Mouse (Mus musculus): ENCODE results near the gene Arhgef28. TPM values are rescaled to one million over a fixed set of nuclear protein-coding genes. Genes with fewer than 3 reads are reported as not detected.

Arhgef28 gene
- polyA plus RNA-seq, 1 experiment, result 1.1 TPM

- H3K79me3 ChIP-seq (ENCODE audit: low read depth), result no peaks in the 10 kb centered on the region
- no peak for TF ChIP-seq MAX (IDR thresholded peaks at IDR 0.05)
- no peak for TF ChIP-seq MYOD1 (IDR thresholded peaks at IDR 0.05; ENCODE audit: control insufficient read depth, insufficient read length, low read depth)
- no peak for TF ChIP-seq FOSL1 (IDR thresholded peaks at IDR 0.05; ENCODE audit: insufficient read depth, low read length, poor library complexity, severe bottlenecking)
- no peak for TF ChIP-seq MYOG (IDR thresholded peaks at IDR 0.05; ENCODE audit: control insufficient read depth, extremely low read depth, insufficient read length)
- no peak for TF ChIP-seq CEBPB (IDR thresholded peaks at IDR 0.05; ENCODE audit: low read depth)
- H3K4me3 ChIP-seq (ENCODE audit: insufficient read depth, poor library complexity, severe bottlenecking), result no peak overlapping the region
- no peak overlapping the region for H3ac ChIP-seq (ENCODE audit: control insufficient read depth, insufficient read length, low read depth)
- no peaks in the 10 kb centered on the region for H3K79me2 ChIP-seq (ENCODE audit: control insufficient read depth, insufficient read depth)
- H3K27me3 ChIP-seq (ENCODE audit: control insufficient read depth, insufficient read depth, insufficient read length), result peaks cover 9% of the 10 kb centered on the region
- H3K36me3 ChIP-seq (ENCODE audit: control insufficient read depth, insufficient read depth), result no peaks in the 10 kb centered on the region
Measured at GRCm38 (mm10) chr13:97964892-97965424, 241.3 kb downstream of the Arhgef28 start.

GRCm38 (mm10) chr13:97960142-97960541 lies 246.1 kb downstream of the Arhgef28 start:
- no peak overlapping the region for H3ac ChIP-seq (ENCODE audit: control insufficient read depth, insufficient read length, low read depth)
- H3K36me3 ChIP-seq (ENCODE audit: control insufficient read depth, insufficient read depth), result no peaks in the 10 kb centered on the region
- no peaks in the 10 kb centered on the region for H3K79me3 ChIP-seq (ENCODE audit: low read depth)
- peaks cover 6% of the 10 kb centered on the region for H3K27me3 ChIP-seq (ENCODE audit: control insufficient read depth, insufficient read depth, insufficient read length)
- no peak overlapping the region for H3K4me3 ChIP-seq (ENCODE audit: insufficient read depth, poor library complexity, severe bottlenecking)
- H3K79me2 ChIP-seq (ENCODE audit: control insufficient read depth, insufficient read depth), result no peaks in the 10 kb centered on the region
- TF ChIP-seq MYOG (IDR thresholded peaks at IDR 0.05; ENCODE audit: control insufficient read depth, extremely low read depth, insufficient read length) (no peak), CTCF (IDR thresholded peaks at IDR 0.05; ENCODE audit: control insufficient read depth, insufficient read depth, insufficient read length) (no peak), FOSL1 (IDR thresholded peaks at IDR 0.05; ENCODE audit: insufficient read depth, low read length, poor library complexity, severe bottlenecking) (no peak), MYOD1 (IDR thresholded peaks at IDR 0.05; ENCODE audit: control insufficient read depth, insufficient read length, low read depth) (no peak), MAX (IDR thresholded peaks at IDR 0.05) (no peak), CEBPB (IDR thresholded peaks at IDR 0.05; ENCODE audit: low read depth) (no peak), USF1 (IDR thresholded peaks at IDR 0.05; ENCODE audit: low read depth) (no peak)

- Histone ChIP-seq H3K4me3 (ENCODE audit: insufficient read depth, poor library complexity, severe bottlenecking) (no peak overlapping the region), H3K27me3 (ENCODE audit: control insufficient read depth, insufficient read depth, insufficient read length) (peaks cover 6% of the 10 kb centered on the region), H3K79me2 (ENCODE audit: control insufficient read depth, insufficient read depth) (no peaks in the 10 kb centered on the region), H3ac (ENCODE audit: control insufficient read depth, insufficient read length, low read depth) (no peak overlapping the region), H3K36me3 (ENCODE audit: control insufficient read depth, insufficient read depth) (no peaks in the 10 kb centered on the region), H3K79me3 (ENCODE audit: low read depth) (no peaks in the 10 kb centered on the region)
- no peak for TF ChIP-seq CTCF (IDR thresholded peaks at IDR 0.05; ENCODE audit: control insufficient read depth, insufficient read depth, insufficient read length)
- TF ChIP-seq MYOG (IDR thresholded peaks at IDR 0.05; ENCODE audit: control insufficient read depth, extremely low read depth, insufficient read length), result no peak
- no peak for TF ChIP-seq MYOD1 (IDR thresholded peaks at IDR 0.05; ENCODE audit: control insufficient read depth, insufficient read length, low read depth)
- TF ChIP-seq USF1 (IDR thresholded peaks at IDR 0.05; ENCODE audit: low read depth), result no peak
- no peak for TF ChIP-seq CEBPB (IDR thresholded peaks at IDR 0.05; ENCODE audit: low read depth)
- TF ChIP-seq MAX (IDR thresholded peaks at IDR 0.05), result no peak
Measured at GRCm38 (mm10) chr13:97959394-97959888, 246.8 kb downstream of the Arhgef28 start.

GRCm38 (mm10) chr13:97955759-97956158 lies 250.5 kb downstream of the Arhgef28 start:
- Histone ChIP-seq H3ac (ENCODE audit: control insufficient read depth, insufficient read length, low read depth) (no peak overlapping the region), H3K4me3 (ENCODE audit: insufficient read depth, poor library complexity, severe bottlenecking) (no peak overlapping the region), H3K36me3 (ENCODE audit: control insufficient read depth, insufficient read depth) (no peaks in the 10 kb centered on the region), H3K79me3 (ENCODE audit: low read depth) (no peaks in the 10 kb centered on the region), H3K27me3 (ENCODE audit: control insufficient read depth, insufficient read depth, insufficient read length) (peaks cover 3% of the 10 kb centered on the region), H3K79me2 (ENCODE audit: control insufficient read depth, insufficient read depth) (no peaks in the 10 kb centered on the region)
- no peak for TF ChIP-seq MAX (IDR thresholded peaks at IDR 0.05)
- no peak for TF ChIP-seq CEBPB (IDR thresholded peaks at IDR 0.05; ENCODE audit: low read depth)
- no peak for TF ChIP-seq CTCF (IDR thresholded peaks at IDR 0.05; ENCODE audit: control insufficient read depth, insufficient read depth, insufficient read length)
- TF ChIP-seq FOSL1 (IDR thresholded peaks at IDR 0.05; ENCODE audit: insufficient read depth, low read length, poor library complexity, severe bottlenecking), result no peak
- no peak for TF ChIP-seq MYOG (IDR thresholded peaks at IDR 0.05; ENCODE audit: control insufficient read depth, extremely low read depth, insufficient read length)
- TF ChIP-seq MYOD1 (IDR thresholded peaks at IDR 0.05; ENCODE audit: control insufficient read depth, insufficient read length, low read depth), result no peak
- no peak for TF ChIP-seq USF1 (IDR thresholded peaks at IDR 0.05; ENCODE audit: low read depth)

GRCm38 (mm10) chr13:97954956-97955496 lies 251.2 kb downstream of the Arhgef28 start:
- H3K4me3 ChIP-seq (ENCODE audit: insufficient read depth, poor library complexity, severe bottlenecking), result no peak overlapping the region
- H3ac ChIP-seq (ENCODE audit: control insufficient read depth, insufficient read length, low read depth), result no peak overlapping the region
- TF ChIP-seq CEBPB (IDR thresholded peaks at IDR 0.05; ENCODE audit: low read depth) (no peak), CTCF (IDR thresholded peaks at IDR 0.05; ENCODE audit: control insufficient read depth, insufficient read depth, insufficient read length) (no peak), MYOD1 (IDR thresholded peaks at IDR 0.05; ENCODE audit: control insufficient read depth, insufficient read length, low read depth) (no peak), MAX (IDR thresholded peaks at IDR 0.05) (no peak), MYOG (IDR thresholded peaks at IDR 0.05; ENCODE audit: control insufficient read depth, extremely low read depth, insufficient read length) (no peak), FOSL1 (IDR thresholded peaks at IDR 0.05; ENCODE audit: insufficient read depth, low read length, poor library complexity, severe bottlenecking) (no peak), USF1 (IDR thresholded peaks at IDR 0.05; ENCODE audit: low read depth) (no peak)
- H3K79me2 ChIP-seq (ENCODE audit: control insufficient read depth, insufficient read depth), result no peaks in the 10 kb centered on the region
- no peaks in the 10 kb centered on the region for H3K27me3 ChIP-seq (ENCODE audit: control insufficient read depth, insufficient read depth, insufficient read length)
- H3K79me3 ChIP-seq (ENCODE audit: low read depth), result no peaks in the 10 kb centered on the region
- no peaks in the 10 kb centered on the region for H3K36me3 ChIP-seq (ENCODE audit: control insufficient read depth, insufficient read depth)

All from C2C12 (cell line).